Mouse (Mus musculus) neural tube, embryonic 13.5 days (tissue): ENCODE measurements around the gene Gtf3c2. TPM values are rescaled to one million over a fixed set of nuclear protein-coding genes. Genes with fewer than 3 reads are reported as not detected.
A peak's percentile ranks its signal among the peaks of the same experiment; 100 is the strongest.

Experiments used
- ATAC-seq: fragments of 200-750 bp; cut with Nextera tagmentation; 2 replicates; pipeline ENCODE4 v1.8.0; 2017; ENCODE audit warnings: low read depth, mild to moderate bottlenecking, moderate TSS enrichment, moderate library complexity
- H3K27ac ChIP-seq: fragments of 300-500 bp; sonication (generic); replicated peaks from 2 replicates; pipeline ENCODE4 v1.5.1; 2015; ENCODE audit warnings: moderate library complexity, mild to moderate bottlenecking, inconsistent platforms
- H3K27me3 ChIP-seq: fragments of 300-500 bp; sonication (generic); 2 replicates; pipeline ENCODE4 v1.6.1; 2015; ENCODE audit warnings: mild to moderate bottlenecking, inconsistent platforms
- H3K36me3 ChIP-seq: fragments of 300-500 bp; sonication (generic); 2 replicates; pipeline ENCODE4 v1.6.1; 2015; ENCODE audit warnings: mild to moderate bottlenecking, inconsistent platforms
- H3K4me1 ChIP-seq: fragments of 300-500 bp; sonication (generic); replicated peaks from 2 replicates; pipeline ENCODE4 v1.6.1; 2015; ENCODE audit warnings: inconsistent platforms
- H3K4me2 ChIP-seq: fragments of 300-500 bp; sonication (generic); 2 replicates; pipeline ENCODE4 v1.6.1; 2015; ENCODE audit warnings: inconsistent platforms, mild to moderate bottlenecking, moderate library complexity
- H3K4me3 ChIP-seq: fragments of 300-500 bp; sonication (generic); 2 replicates; pipeline ENCODE4 v1.5.1; 2015; ENCODE audit warnings: mild to moderate bottlenecking, inconsistent platforms
- H3K9ac ChIP-seq: fragments of 300-500 bp; sonication (generic); 2 replicates; pipeline ENCODE4 v1.6.1; 2015; ENCODE audit warnings: moderate library complexity, mild to moderate bottlenecking, inconsistent platforms
- H3K9me3 ChIP-seq: fragments of 300-500 bp; sonication (generic); 2 replicates; pipeline ENCODE4 v1.6.1; 2016; ENCODE audit warnings: inconsistent platforms
- WGBS: fragments of 180-500 bp; shearing (Covaris S2); methylation state at CpG from one replicate; pipeline ENCODE4 v1.1.7; 2015; 5-methylcytosine and 5-hydroxymethylcytosine counted together
- polyA plus RNA-seq: library from polyadenylated mRNA; unstranded; fragments of >200 nt; fragmentation: Nextera tagmentation; extraction: Ambion mirVana; gene quantifications from 2 replicates; pipeline ENCODE4 v1.2.1, GENCODE M21; 2015

The Gtf3c2 gene
- polyA plus RNA-seq, 1 experiment from 2014 or later = 65.7 TPM

- no peak overlapping the region for H3K9ac ChIP-seq
- H3K9me3 ChIP-seq = peaks cover 5% of the 10 kb centered on the region
- ATAC-seq = no peak
- H3K27me3 ChIP-seq = no peaks in the 10 kb centered on the region
- H3K4me3 ChIP-seq = no peak overlapping the region
- no peak overlapping the region for H3K27ac ChIP-seq
- WGBS = 94% methylated on average over 2 of the region's 2 CpGs
- H3K36me3 ChIP-seq = peaks cover 73% of the 10 kb centered on the region
- no peak overlapping the region for H3K4me2 ChIP-seq
- H3K4me1 ChIP-seq = peaks cover 31% of the 10 kb centered on the region
Measured at GRCm38 (mm10) chr5:31203866-31204265, 23.9 kb upstream of the Gtf3c2 start.

DNA sequence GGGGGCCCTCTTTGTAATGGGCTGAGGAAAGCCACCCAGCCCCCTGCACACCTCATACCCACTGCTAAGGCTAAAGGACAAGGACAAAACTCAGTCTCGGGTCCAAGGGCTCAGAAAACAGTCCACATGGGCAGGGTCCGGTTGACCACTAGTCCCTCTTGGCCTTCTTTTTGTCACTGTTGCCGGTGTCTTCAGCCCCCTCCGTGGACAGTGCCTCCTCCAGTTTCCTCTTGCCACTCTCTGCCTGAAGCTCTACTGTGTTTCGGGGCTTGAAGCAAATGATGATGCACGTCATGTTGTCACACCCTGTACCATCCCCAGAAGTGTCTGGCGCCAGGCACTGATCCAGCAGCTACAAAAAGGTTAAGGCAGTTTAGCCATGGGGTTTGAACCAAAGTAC, 23.0 kb upstream of the Gtf3c2 start:
- WGBS = 89% methylated on average over 7 of the region's 7 CpGs
- peak overlapping the region; percentile 85 for H3K4me3 ChIP-seq

GRCm38 (mm10) chr5:31201742-31202590, 22.0 kb upstream of the Gtf3c2 start, which contains the start of gene Zfp513:
Zfp513 (minus strand) TSS chr5:31202303.
- Histone ChIP-seq H3K9ac (peak within 1 kb of the TSS; percentile 94), H3K27ac (peak within 1 kb of the TSS; percentile 89), H3K4me1 (peaks cover 31% of the 10 kb centered on the region), H3K36me3 (peaks cover 81% of the 10 kb centered on the region), H3K27me3 (no peaks in the 10 kb centered on the region), H3K4me2 (peak within 1 kb of the TSS; percentile 93), H3K4me3 (peak within 1 kb of the TSS; percentile 85), H3K9me3 (peaks cover 5% of the 10 kb centered on the region)
- ATAC-seq = peak; percentile 97
- WGBS = under 1% methylated on average over 51 of the region's 53 CpGs

More for the DNA sequence above, 23.0 kb upstream of the Gtf3c2 start:
- H3K9ac ChIP-seq = peak overlapping the region; percentile 70; the same call in 1 of the 2 replicates
- peaks cover 81% of the 10 kb centered on the region for H3K36me3 ChIP-seq
- no peak for ATAC-seq
- peak overlapping the region; percentile 89 for H3K27ac ChIP-seq
- H3K27me3 ChIP-seq = no peaks in the 10 kb centered on the region
- H3K9me3 ChIP-seq = peaks cover 5% of the 10 kb centered on the region
- peak overlapping the region; percentile 67 for H3K4me2 ChIP-seq
- H3K4me1 ChIP-seq = peaks cover 31% of the 10 kb centered on the region

DNA sequence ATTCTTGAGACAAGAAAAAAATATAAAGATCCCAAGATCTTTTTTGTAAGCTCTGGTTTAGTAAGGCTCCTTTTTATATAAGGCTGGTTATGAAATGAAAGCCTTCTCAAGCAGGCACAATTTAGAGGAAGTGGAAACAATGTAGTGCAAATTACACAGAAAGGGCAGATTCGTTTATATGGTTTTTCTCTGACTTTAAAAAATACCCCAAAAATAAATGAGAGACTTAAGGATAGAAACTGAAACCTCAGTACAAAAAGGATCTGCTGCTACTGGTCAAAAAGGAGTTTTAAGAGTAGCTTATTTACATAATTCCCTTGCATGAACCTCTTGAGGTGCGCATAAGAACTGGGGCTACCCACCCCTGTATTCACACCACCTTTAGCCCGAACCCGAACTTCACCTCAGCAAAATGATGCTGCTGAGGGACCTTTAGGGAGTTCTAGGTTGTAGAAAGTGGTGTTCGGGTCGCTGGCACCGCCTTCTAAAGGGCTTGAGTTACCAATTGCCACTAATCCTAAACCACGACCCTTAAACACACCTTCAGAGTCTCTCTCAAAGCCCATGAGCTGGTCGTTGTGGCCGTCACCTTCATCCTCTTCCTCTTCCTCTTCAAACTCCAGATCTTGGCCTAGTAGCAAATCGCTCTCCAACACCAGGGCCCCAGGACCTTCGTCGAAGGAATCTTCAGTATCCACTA, 21.2 kb upstream of the Gtf3c2 start:
- Histone ChIP-seq H3K9ac (peak overlapping the region; percentile 94), H3K4me3 (peak overlapping the region; percentile 85), H3K4me1 (peaks cover 31% of the 10 kb centered on the region), H3K27ac (peak overlapping the region; percentile 87), H3K4me2 (peak overlapping the region; percentile 93), H3K36me3 (peaks cover 83% of the 10 kb centered on the region), H3K27me3 (no peaks in the 10 kb centered on the region), H3K9me3 (peaks cover 5% of the 10 kb centered on the region)
- WGBS = 24% methylated on average over 13 of the region's 13 CpGs
- no peak for ATAC-seq

DNA sequence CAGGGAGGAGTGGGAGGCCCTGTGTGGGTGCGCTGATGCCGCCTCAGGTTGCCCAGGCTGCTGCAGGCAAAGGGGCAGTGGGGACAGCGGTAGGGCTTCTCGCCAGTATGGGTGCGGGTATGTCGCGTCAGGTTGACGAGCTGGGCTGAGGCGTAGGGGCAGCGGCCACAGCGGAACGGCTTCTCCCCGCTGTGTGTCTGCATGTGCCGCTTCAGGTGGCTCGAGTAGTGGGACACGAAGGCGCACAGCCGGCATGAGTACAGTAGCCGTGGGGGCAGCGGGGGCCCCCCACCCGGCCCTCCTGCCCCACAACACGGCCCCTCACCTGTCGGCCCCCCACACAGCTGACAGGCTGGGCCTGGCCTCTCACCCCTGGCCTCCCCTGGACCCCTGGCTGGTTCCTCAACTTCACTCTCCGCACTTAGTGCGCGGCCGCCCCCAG, 20.4 kb upstream of the Gtf3c2 start:
- Histone ChIP-seq H3K9me3 (peaks cover 5% of the 10 kb centered on the region), H3K9ac (0 out of 2 replicates have a peak overlapping the region, but pooled peaks have one; percentile 94), H3K4me3 (peak overlapping the region; percentile 85), H3K4me2 (peak overlapping the region; percentile 93), H3K4me1 (peaks cover 31% of the 10 kb centered on the region), H3K36me3 (peaks cover 83% of the 10 kb centered on the region), H3K27ac (no peak overlapping the region), H3K27me3 (no peaks in the 10 kb centered on the region)
- ATAC-seq = no peak
- 92% methylated on average over 27 of the region's 27 CpGs for WGBS

DNA sequence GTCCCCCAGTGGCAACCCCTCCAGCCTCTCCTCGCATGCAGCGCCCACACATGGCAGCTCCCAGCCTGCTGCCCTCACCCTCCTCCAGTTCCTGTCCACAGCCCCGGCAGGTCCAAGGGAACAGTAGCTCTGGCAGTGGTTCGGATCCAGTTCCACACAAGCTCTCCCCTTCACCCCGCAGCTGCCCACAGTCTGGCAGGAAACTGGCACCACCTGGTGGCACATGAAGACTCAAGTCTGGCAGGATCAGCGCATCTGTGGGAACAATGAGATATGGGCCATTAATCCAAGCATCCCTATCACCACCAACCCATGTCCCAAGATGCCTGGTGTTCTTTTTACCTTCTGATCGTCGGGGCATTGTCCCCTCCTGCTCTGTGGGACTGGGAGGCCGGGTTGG, 19.9 kb upstream of the Gtf3c2 start:
- Histone ChIP-seq H3K4me3 (peak overlapping the region; percentile 6; the same call in 1 of the 2 replicates), H3K4me1 (peaks cover 31% of the 10 kb centered on the region), H3K4me2 (no peak overlapping the region), H3K9me3 (peaks cover 5% of the 10 kb centered on the region), H3K36me3 (peaks cover 83% of the 10 kb centered on the region), H3K27ac (no peak overlapping the region), H3K9ac (no peak overlapping the region), H3K27me3 (no peaks in the 10 kb centered on the region)
- no peak for ATAC-seq
- WGBS = 79% methylated on average over 9 of the region's 9 CpGs

- H3K4me3 ChIP-seq = peak overlapping the region; percentile 6; the same call in 1 of the 2 replicates
- ATAC-seq = no peak
Measured at GRCm38 (mm10) chr5:31199321-31199892, 19.5 kb upstream of the Gtf3c2 start.

GRCm38 (mm10) chr5:31198616-31199320, 18.8 kb upstream of the Gtf3c2 start:
- H3K9me3 ChIP-seq = peaks cover 5% of the 10 kb centered on the region
- WGBS = 89% methylated on average over 5 of the region's 5 CpGs
- peaks cover 79% of the 10 kb centered on the region for H3K36me3 ChIP-seq
- H3K4me1 ChIP-seq = peaks cover 42% of the 10 kb centered on the region
- no peaks in the 10 kb centered on the region for H3K27me3 ChIP-seq
- no peak overlapping the region for H3K4me3 ChIP-seq
- no peak for ATAC-seq
- no peak overlapping the region for H3K4me2 ChIP-seq
- H3K27ac ChIP-seq = no peak overlapping the region
- no peak overlapping the region for H3K9ac ChIP-seq

More at GRCm38 (mm10) chr5:31199321-31199892, 19.5 kb upstream of the Gtf3c2 start:
- H3K9me3 ChIP-seq = peaks cover 5% of the 10 kb centered on the region
- H3K4me1 ChIP-seq = peaks cover 35% of the 10 kb centered on the region
- no peak overlapping the region for H3K27ac ChIP-seq
- WGBS = 93% methylated on average over 19 of the region's 19 CpGs
- no peak overlapping the region for H3K4me2 ChIP-seq
- H3K27me3 ChIP-seq = no peaks in the 10 kb centered on the region
- H3K9ac ChIP-seq = no peak overlapping the region
- H3K36me3 ChIP-seq = peaks cover 83% of the 10 kb centered on the region

- H3K9ac ChIP-seq = no peak overlapping the region
- H3K4me3 ChIP-seq = no peak overlapping the region
- H3K36me3 ChIP-seq = peaks cover 73% of the 10 kb centered on the region
- 83% methylated on average over 9 of the region's 9 CpGs for WGBS
- no peak overlapping the region for H3K27ac ChIP-seq
- H3K27me3 ChIP-seq = no peaks in the 10 kb centered on the region
- H3K4me1 ChIP-seq = peaks cover 42% of the 10 kb centered on the region
- no peak for ATAC-seq
- H3K9me3 ChIP-seq = peaks cover 5% of the 10 kb centered on the region
- no peak overlapping the region for H3K4me2 ChIP-seq
Measured at GRCm38 (mm10) chr5:31198170-31198569, 18.2 kb upstream of the Gtf3c2 start.

- peaks cover 66% of the 10 kb centered on the region for H3K36me3 ChIP-seq
- H3K27ac ChIP-seq = no peak overlapping the region
- no peak overlapping the region for H3K9ac ChIP-seq
- H3K4me3 ChIP-seq = no peak overlapping the region
- H3K4me1 ChIP-seq = peaks cover 38% of the 10 kb centered on the region
- no peak for ATAC-seq
- 94% methylated on average over 12 of the region's 12 CpGs for WGBS
- H3K9me3 ChIP-seq = peaks cover 5% of the 10 kb centered on the region
- H3K4me2 ChIP-seq = no peak overlapping the region
- no peaks in the 10 kb centered on the region for H3K27me3 ChIP-seq
Measured at GRCm38 (mm10) chr5:31197072-31197471, 17.1 kb upstream of the Gtf3c2 start.

DNA sequence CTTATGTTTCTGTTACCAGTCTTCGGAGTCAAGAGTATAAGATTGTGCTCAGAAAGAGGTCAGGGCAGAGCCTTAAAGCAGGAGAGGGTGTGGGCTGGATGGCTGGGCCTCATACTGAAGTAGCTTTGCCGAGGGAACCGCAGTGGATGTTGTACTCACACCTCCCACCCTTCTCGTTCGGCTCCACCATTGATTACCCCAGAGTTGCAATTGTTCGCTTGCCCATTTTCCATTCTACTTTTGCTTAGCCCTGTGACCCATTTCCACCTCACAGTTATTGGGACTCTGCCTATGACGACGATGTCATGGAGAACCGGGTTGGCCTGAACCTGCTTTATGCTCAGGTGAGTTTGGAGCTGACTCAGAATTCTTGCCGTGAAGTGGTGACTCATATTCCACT, 16.3 kb upstream of the Gtf3c2 start:
- Histone ChIP-seq H3K9ac (no peak overlapping the region), H3K4me3 (no peak overlapping the region), H3K36me3 (peaks cover 68% of the 10 kb centered on the region), H3K9me3 (peaks cover 5% of the 10 kb centered on the region), H3K4me1 (peaks cover 43% of the 10 kb centered on the region), H3K27ac (no peak overlapping the region), H3K4me2 (no peak overlapping the region), H3K27me3 (no peaks in the 10 kb centered on the region)
- 94% methylated on average over 10 of the region's 10 CpGs for WGBS
- no peak for ATAC-seq
